Mouse (Mus musculus) liver, embryonic 12.5 days (tissue): ENCODE data around the gene Ptdss2. TPM values are rescaled to one million over a fixed set of nuclear protein-coding genes. Genes with fewer than 3 reads are reported as not detected.

Source experiments
- ATAC-seq: fragments of 200-750 bp; cut with Nextera tagmentation; 2 replicates; pipeline ENCODE4 v1.8.0; 2017; ENCODE audit warnings: moderate number of reproducible peaks, mild to moderate bottlenecking, moderate library complexity
- H3K27ac ChIP-seq: fragments of 300-500 bp; sonication (generic); 2 replicates; pipeline ENCODE4 v1.5.1; 2016; ENCODE audit warnings: mild to moderate bottlenecking
- H3K27me3 ChIP-seq: fragments of 300-500 bp; sonication (generic); replicated peaks from 2 replicates; pipeline ENCODE4 v1.6.1; 2016; ENCODE audit warnings: mild to moderate bottlenecking, moderate library complexity
- H3K36me3 ChIP-seq: fragments of 300-500 bp; sonication (generic); 2 replicates; pipeline ENCODE4 v1.6.1; 2016; ENCODE audit warnings: mild to moderate bottlenecking, moderate library complexity
- H3K4me1 ChIP-seq: fragments of 300-500 bp; sonication (generic); 2 replicates; pipeline ENCODE4 v1.6.1; 2016
- H3K4me2 ChIP-seq: fragments of 300-500 bp; sonication (generic); 2 replicates; pipeline ENCODE4 v1.6.1; 2016; ENCODE audit warnings: mild to moderate bottlenecking, moderate library complexity
- H3K4me3 ChIP-seq: fragments of 300-500 bp; sonication (generic); 2 replicates; pipeline ENCODE4 v1.5.1; 2016; ENCODE audit warnings: mild to moderate bottlenecking, moderate library complexity
- H3K9ac ChIP-seq: fragments of 300-500 bp; sonication (generic); 2 replicates; pipeline ENCODE4 v1.6.1; 2016; ENCODE audit warnings: mild to moderate bottlenecking, moderate library complexity
- H3K9me3 ChIP-seq: fragments of 300-500 bp; sonication (generic); replicated peaks from 2 replicates; pipeline ENCODE4 v1.6.1; 2016; ENCODE audit warnings: mild to moderate bottlenecking, moderate library complexity
- WGBS: fragments of 180-500 bp; shearing (Covaris S2); methylation state at CpG from one replicate; pipeline ENCODE4 v1.1.7; 2016; ENCODE audit not compliant: insufficient replicate concordance; 5-methylcytosine and 5-hydroxymethylcytosine counted together
- polyA plus RNA-seq: library from polyadenylated mRNA; unstranded; fragments of >200 nt; fragmentation: Nextera tagmentation; extraction: Ambion mirVana; gene quantifications from 2 replicates; pipeline ENCODE4 v1.2.1, GENCODE M21; 2016

The Ptdss2 gene
- polyA plus RNA-seq, 1 experiment from 2014 or later, result 159 TPM

DNA sequence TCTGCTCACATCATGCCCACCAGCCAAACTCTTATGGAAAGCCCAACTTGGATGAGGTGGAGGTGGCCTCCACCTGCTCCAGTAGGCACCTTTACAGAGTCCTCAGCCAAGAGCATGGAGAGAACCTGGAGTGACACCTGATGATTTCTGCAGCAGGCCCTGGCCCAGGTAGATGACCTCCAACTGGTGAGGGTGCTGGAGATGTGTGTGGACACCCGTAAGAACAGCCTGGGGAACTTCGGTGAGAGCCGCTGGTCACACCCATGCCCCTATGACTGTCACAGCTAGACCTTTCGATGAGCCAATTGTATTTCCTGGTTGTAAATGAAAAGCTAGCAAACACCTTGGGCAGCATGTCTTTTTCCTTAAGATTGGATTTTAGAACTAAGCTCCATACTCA lies 75.9 kb downstream of the Ptdss2 start:
- ATAC-seq, result no peak
- H3K27me3 ChIP-seq, result no peaks in the 10 kb centered on the region
- H3K36me3 ChIP-seq, result no peaks in the 10 kb centered on the region
- H3K27ac ChIP-seq, result peak overlapping the region; percentile 95
- 84% methylated on average over 4 of the region's 4 CpGs for WGBS
- peaks cover 75% of the 10 kb centered on the region for H3K4me1 ChIP-seq
- peak overlapping the region; percentile 97 for H3K4me2 ChIP-seq
- H3K9ac ChIP-seq, result peak overlapping the region; percentile 66
- no peaks in the 10 kb centered on the region for H3K9me3 ChIP-seq
- H3K4me3 ChIP-seq, result no peak overlapping the region

DNA sequence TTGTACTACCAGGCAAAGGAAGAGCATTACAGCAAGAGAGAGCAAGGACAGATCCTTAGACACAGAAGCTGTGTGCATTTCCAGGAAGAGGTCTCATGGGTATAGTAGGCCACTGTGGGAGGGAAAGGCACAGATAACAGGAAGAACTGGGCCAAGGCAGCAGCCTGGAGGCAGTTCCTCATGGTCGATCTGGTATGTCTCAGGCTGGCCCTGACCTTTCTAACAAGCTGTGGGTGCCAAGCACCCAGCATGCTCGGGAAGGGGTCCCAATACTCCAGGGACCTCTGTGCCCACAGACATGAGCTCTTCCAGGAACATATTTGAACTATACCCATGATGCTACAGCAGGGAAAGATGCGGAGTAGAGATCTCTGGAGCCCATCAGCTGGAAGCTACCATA lies 82.4 kb downstream of the Ptdss2 start:
- WGBS, result 54% methylated on average over 3 of the region's 3 CpGs
- Histone ChIP-seq H3K36me3 (no peaks in the 10 kb centered on the region), H3K4me2 (no peak overlapping the region), H3K4me1 (peaks cover 83% of the 10 kb centered on the region), H3K27ac (peak overlapping the region; percentile 69), H3K9ac (peak overlapping the region; percentile 8; the same call in 1 of the 2 replicates), H3K9me3 (no peaks in the 10 kb centered on the region), H3K4me3 (no peak overlapping the region), H3K27me3 (no peaks in the 10 kb centered on the region)
- ATAC-seq, result no peak; the same call in 1 of the 2 replicates

DNA sequence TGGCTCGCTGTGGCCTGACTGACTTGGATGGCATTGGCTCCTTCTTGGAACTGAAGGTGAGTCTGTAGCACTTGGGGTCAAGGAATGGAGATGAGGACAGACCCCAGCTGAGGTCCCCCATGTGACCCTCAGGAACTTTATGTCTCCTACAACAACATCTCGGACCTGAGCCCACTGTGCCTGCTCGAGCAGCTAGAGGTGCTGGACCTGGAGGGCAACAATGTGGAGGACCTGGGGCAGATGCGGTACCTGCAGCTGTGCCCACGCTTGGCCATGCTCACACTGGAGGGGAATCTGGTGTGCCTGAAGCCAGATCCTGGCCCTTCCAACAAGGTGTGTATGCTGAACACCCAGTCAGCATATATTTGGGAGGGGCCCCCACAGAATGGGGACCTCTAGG lies 83.3 kb downstream of the Ptdss2 start:
- Histone ChIP-seq H3K4me3 (no peak overlapping the region), H3K9me3 (no peaks in the 10 kb centered on the region), H3K27ac (peak overlapping the region; percentile 69), H3K4me1 (peaks cover 83% of the 10 kb centered on the region), H3K4me2 (no peak overlapping the region), H3K36me3 (no peaks in the 10 kb centered on the region), H3K27me3 (no peaks in the 10 kb centered on the region), H3K9ac (no peak overlapping the region)
- ATAC-seq, result no peak
- 92% methylated on average over 5 of the region's 5 CpGs for WGBS

DNA sequence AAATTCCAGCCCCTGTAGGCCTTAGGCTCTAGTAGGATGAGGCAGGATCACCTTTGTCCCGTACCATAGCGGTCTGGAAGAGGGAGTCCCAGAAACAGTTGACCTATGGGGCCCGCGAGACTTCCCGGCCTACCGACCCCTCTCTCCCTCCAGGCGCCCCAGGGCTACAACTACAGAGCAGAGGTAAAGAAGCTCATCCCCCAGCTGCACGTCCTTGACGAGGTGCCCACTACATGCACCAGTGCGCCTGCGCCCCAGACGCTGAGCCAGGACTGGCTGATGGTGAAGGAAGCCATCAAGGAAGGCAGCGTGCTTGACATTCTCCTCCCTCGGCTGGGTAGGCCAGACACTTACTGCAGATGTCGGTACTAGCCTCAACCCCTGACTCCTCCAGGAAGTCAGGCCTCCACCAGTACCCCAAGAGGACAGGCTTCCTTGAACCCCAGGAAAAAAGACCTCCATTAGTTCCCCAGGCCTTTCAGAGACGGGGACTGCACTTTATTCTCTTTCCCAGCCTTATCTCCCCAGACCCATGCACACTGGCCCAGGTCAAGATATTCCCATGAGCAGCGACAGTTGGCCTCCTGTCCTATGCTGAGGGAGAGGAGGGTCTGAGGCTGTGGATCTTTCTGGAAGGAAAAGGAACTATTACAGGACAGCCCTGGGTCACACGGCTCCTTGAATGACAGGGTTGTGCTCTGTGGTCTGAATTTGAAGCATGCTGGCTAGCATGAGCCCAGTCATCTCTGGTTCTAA lies 84.2 kb downstream of the Ptdss2 start:
- H3K36me3 ChIP-seq, result no peaks in the 10 kb centered on the region
- H3K4me2 ChIP-seq, result 0 out of 2 replicates have a peak overlapping the region, but pooled peaks have one; percentile 1
- H3K27me3 ChIP-seq, result peaks cover 7% of the 10 kb centered on the region; the same call in 1 of the 2 replicates
- no peak overlapping the region for H3K4me3 ChIP-seq
- WGBS, result 78% methylated on average over 18 of the region's 18 CpGs
- H3K9me3 ChIP-seq, result no peaks in the 10 kb centered on the region
- peak overlapping the region; percentile 69 for H3K27ac ChIP-seq
- peak; percentile 66 for ATAC-seq
- peak overlapping the region; percentile 25 for H3K9ac ChIP-seq
- peaks cover 84% of the 10 kb centered on the region for H3K4me1 ChIP-seq

Other genes starting within 250 kb of the Ptdss2 start
- 204 and 213 TPM in 2 replicates for gene Psmd13, start 240.4 kb upstream of the Ptdss2 start, polyA plus RNA-seq
- 16.0 and 18.1 TPM in 2 replicates for gene Sirt3, start 240.1 kb upstream of the Ptdss2 start, polyA plus RNA-seq
- not detected in 2 replicates for gene Cox8b, start 221.9 kb upstream of the Ptdss2 start, polyA plus RNA-seq
- gene Nlrp6, start 201.5 kb upstream of the Ptdss2 start, polyA plus RNA-seq, result 1.1 and 1.4 TPM in 2 replicates
- 7.8 and 7.9 TPM in 2 replicates for gene Pgghg, start 181.0 kb upstream of the Ptdss2 start, polyA plus RNA-seq
- gene Ifitm5, start 172.1 kb upstream of the Ptdss2 start, polyA plus RNA-seq, result 0.94 and 0.99 TPM in 2 replicates
- gene Gm45717, start 166.4 kb upstream of the Ptdss2 start, polyA plus RNA-seq, result not detected in 2 replicates
- 355 TPM in 2 replicates for gene Ifitm2, start 166.4 kb upstream of the Ptdss2 start, polyA plus RNA-seq
- 19.5 and 23.4 TPM in 2 replicates for gene Ifitm1, start 155.2 kb upstream of the Ptdss2 start, polyA plus RNA-seq
- 35.7 TPM in 2 replicates for gene Ifitm3, start 111.6 kb upstream of the Ptdss2 start, polyA plus RNA-seq
- gene Ifitm6, start 104.5 kb upstream of the Ptdss2 start, polyA plus RNA-seq, result 1.4 and 2.7 TPM in 2 replicates
- not detected in 2 replicates for gene Gm17387, start 93.3 kb upstream of the Ptdss2 start, polyA plus RNA-seq
- 1.9 and 2.3 TPM in 2 replicates for gene B4galnt4, start 61.3 kb upstream of the Ptdss2 start, polyA plus RNA-seq
- gene Pkp3, start 44.2 kb upstream of the Ptdss2 start, polyA plus RNA-seq, result 0.71 and 1.1 TPM in 2 replicates
- 16.0 and 16.5 TPM in 2 replicates for gene Sigirr, start 21.8 kb upstream of the Ptdss2 start, polyA plus RNA-seq
- 0.15 and 0.19 TPM in 2 replicates for gene Ano9, start 4.6 kb upstream of the Ptdss2 start, polyA plus RNA-seq
- gene Rnh1, start 50.5 kb downstream of the Ptdss2 start, polyA plus RNA-seq, result 55.0 and 65.0 TPM in 2 replicates
- gene Hras, start 71.6 kb downstream of the Ptdss2 start, polyA plus RNA-seq, result 124 and 125 TPM in 2 replicates
- 16.4 and 17.9 TPM in 2 replicates for gene Lrrc56, start 71.8 kb downstream of the Ptdss2 start, polyA plus RNA-seq
- 0.99 and 1.1 TPM in 2 replicates for gene Lmntd2, start 91.7 kb downstream of the Ptdss2 start, polyA plus RNA-seq
- gene Rassf7, start 93.5 kb downstream of the Ptdss2 start, polyA plus RNA-seq, result 27.3 and 28.3 TPM in 2 replicates
- gene Phrf1, start 106.4 kb downstream of the Ptdss2 start, polyA plus RNA-seq, result 52.9 and 53.1 TPM in 2 replicates
- 4.9 and 5.2 TPM in 2 replicates for gene Irf7, start 144.1 kb downstream of the Ptdss2 start, polyA plus RNA-seq
- gene Cdhr5, start 154.4 kb downstream of the Ptdss2 start, polyA plus RNA-seq, result 0.14 and 0.20 TPM in 2 replicates
- 0.32 and 0.60 TPM in 2 replicates for gene Sct, start 156.8 kb downstream of the Ptdss2 start, polyA plus RNA-seq
- 0.04 and 0.07 TPM in 2 replicates for gene Drd4, start 169.6 kb downstream of the Ptdss2 start, polyA plus RNA-seq
- 24.7 and 25.6 TPM in 2 replicates for gene Deaf1, start 205.3 kb downstream of the Ptdss2 start, polyA plus RNA-seq
- 24.3 and 24.8 TPM in 2 replicates for gene Tmem80, start 205.4 kb downstream of the Ptdss2 start, polyA plus RNA-seq
- 4.9 and 5.6 TPM in 2 replicates for gene Eps8l2, start 216.5 kb downstream of the Ptdss2 start, polyA plus RNA-seq